Mouse (Mus musculus): ENCODE measurements at regions not wholly inside any gene's neighbourhood (a gene's known extent, or its start where the extent isn't known, plus 50 kb on each side); places are given as distances from the start of the nearest gene placed in this dataset.
"Not testable (repeated sequence)": the region's sequence is repeated elsewhere in the genome, so short reads cannot be mapped to it uniquely, and the experiment has no call there.

DNA sequence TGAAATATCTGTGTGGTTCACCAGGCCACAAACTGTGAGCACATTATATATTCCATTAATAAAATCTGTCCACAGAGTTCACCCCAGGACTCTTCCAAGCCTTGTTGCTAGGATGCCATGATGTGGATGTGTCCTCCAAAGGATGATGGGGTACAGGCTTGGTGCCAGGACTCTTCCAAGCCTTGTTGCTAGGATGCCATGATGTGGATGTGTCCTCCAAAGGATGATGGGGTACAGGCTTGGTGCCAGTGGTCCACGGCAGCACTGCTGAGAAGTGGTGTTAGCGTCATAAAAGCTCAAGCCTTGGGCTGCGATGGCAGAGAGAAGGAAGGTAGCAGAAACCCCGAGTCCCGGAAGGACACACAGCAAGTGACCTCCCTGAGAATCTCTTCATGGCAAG is 153.4 kb downstream of the Srek1 start:
- not testable (repeated sequence) for DNase-seq (ENCODE audit: low spot score)

DNA sequence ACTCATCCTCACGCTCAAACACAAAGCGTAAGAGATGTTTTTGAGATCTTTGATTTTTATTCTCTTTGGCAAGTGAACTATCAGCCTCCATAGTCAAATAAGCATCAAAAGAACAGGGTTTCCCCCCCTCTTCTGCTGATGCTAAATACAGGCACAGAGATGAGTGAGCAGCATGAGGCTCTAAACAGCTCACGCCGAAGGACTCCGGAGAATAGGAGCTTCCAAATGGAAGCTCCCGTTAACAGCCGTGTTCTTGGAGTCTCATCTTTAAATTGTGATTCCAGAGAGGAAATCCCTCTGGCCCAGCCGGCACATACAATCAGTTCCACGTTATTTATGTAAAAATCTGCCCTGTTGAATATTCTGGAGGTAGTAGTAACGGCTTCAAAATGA is 161.1 kb downstream of the Srek1 start:
- no peak for DNase-seq (ENCODE audit: low spot score)

DNA sequence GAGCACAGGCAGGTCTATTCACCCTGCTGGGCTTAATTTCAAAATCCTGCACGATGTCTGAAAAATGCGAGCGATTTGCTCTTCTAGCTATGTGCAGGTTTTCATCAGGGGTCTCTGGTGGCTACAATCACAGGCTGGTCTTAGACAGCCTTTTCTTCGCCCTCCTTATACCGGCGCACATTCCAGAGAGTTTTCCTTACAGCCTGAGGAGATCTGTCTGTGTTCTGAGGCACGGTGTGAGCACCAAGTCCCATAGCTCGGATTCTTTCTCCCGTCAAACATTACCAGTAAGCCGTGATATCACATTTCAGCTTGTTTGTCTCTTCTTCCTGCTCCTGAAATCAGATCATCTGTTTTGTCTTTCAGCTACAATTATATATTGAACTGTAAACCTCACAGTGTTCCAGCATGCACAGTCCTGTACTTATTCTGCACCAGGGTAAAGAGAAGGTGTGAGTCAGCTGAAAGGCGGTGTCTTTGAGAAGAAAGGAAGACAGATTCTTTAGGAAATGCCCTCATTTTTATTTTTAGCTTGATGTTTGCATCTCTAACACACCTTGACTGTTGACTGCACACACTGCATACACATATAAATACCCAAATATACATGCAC is 161.6 kb downstream of the Srek1 start:
- no peak for DNase-seq (ENCODE audit: low spot score)

DNA sequence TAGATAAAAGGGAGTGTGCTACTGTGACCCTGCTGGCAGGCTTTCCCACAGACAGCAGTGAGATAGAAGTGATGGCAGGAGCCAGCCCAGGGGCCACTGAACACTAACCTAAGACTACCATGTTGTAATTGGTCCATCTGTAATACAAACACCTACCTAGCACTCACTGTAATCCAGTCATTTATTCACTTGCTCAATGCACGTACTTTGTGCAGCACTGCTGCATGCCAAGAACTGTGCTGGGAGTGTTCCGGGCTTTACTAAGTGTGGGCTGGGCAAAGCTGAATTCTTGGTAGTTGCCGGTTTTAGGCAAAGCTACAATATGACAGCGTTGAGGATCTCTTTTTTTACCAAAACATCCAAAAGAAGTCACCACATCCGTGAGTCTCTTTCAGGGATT is 172.1 kb downstream of the Srek1 start:
- DNase-seq (ENCODE audit: low spot score), result no peak

DNA sequence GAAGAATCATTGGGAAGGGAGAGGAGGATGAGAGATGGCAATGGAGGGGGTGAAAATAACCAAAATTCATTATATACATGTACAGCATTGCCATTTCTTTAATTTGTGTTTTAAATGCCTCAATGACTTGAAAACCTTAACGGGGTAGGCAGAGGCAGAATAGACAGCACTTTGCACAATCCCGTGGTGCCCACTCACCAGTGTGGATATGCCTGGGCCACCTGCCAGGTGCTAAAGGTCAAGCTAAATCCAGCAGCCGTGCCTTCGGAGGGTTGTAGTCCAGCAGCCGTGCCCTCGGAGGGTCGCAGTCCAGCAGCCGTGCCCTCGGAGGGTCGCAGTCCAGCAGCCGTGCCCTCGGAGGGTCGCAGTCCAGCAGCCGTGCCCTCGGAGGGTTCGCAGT is 182.0 kb downstream of the Srek1 start:
- no peak for DNase-seq (ENCODE audit: low spot score)

DNA sequence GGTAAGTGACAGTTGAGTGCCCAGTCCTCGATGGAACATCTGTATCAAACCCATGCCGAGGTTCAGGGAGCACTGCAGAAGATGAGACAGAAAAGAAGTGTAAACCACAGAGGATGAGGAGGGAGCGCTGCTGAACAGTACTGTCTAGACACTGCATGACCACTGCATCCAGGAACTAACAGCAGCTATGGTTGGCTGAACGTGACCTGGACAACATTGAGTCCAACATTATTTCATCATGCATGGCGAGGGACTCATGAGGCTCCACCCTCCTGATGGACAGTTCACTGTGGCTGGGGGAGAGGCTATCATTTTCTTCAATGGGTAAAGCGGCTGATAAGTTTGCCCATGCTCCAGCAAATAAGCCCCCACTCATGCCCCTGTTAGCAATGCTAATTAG is 182.5 kb downstream of the Srek1 start:
- no peak for DNase-seq (ENCODE audit: low spot score)

DNA sequence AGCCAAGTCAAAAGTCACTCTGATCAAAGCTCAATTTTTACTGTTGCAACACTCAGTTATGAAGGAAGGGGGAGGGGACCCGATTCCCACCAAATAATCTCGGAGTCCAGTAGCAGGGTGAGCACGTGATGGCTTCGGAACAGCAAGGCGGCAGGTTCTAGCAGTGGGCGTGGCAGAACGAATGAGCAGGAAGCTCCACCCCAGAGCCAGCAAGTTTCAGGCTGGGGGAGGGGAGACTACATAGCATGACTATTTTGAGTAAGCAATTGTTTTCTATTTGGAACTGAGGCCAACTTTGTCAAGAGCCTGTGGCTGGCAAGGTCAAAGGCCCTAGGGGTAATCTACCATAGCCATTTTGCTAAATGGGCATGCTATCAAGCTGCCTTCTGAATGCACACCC is 183.0 kb downstream of the Srek1 start:
- not testable (repeated sequence) for DNase-seq (ENCODE audit: low spot score)

DNA sequence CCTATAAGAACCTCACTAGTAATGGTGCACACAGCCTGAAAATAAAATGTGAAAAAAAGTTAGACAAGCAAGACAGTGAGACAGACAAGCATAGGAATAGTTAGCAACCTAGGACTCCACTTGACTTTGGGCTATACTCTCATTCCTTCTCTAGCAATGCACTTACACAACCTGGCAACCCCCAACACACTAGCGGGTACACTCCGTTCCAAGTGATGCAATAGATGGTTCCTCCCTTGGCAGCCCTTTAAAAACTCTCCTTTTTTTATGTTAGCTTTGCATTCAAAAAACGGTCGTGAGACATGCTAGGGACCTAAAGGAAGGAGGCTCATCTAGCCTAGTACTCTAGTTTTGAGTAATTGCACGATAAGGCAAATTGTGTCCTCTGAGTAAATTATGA is 184.8 kb downstream of the Srek1 start:
- no peak for DNase-seq (ENCODE audit: low spot score)

DNA sequence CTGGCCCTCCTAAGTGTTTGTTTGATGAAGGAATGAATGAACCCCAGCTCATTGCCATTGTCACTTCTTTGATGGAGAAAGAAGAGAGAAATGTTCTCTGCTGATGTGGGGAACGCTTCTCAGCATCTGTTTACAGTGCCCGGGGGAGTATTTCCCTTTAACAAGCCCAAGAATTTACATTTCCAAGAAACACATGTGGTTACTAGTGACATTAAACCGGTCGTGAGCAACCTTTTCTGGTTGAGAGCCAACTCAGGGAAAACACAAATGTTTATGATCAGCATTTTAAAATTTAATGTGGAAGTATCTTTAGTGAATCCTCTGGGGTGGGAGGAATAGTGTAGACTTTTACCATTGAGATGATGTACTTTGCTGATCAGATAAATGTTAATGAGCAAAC is 197.6 kb downstream of the Srek1 start:
- no peak for DNase-seq (ENCODE audit: low spot score)

DNA sequence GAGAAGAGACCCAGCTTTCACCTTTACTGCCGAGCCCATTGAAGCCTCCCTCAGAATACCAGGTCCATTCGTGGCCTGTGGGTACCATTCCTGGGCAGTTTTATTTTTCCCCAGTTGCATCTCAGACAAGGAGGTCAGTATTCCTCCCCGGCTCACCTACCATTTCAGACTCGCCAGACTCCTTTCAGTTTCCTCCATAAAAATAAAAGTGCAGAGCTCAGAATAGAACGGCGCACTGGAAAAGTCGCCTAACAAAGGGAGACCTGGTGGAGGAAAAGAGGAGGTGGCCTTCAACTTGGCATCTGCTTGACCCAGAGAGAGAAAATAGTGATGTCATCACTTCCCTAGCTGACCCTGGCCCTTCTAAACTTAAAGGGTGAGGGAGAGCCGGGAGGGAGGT is 209.7 kb downstream of the Srek1 start:
- DNase-seq (ENCODE audit: low spot score), result no peak

DNA sequence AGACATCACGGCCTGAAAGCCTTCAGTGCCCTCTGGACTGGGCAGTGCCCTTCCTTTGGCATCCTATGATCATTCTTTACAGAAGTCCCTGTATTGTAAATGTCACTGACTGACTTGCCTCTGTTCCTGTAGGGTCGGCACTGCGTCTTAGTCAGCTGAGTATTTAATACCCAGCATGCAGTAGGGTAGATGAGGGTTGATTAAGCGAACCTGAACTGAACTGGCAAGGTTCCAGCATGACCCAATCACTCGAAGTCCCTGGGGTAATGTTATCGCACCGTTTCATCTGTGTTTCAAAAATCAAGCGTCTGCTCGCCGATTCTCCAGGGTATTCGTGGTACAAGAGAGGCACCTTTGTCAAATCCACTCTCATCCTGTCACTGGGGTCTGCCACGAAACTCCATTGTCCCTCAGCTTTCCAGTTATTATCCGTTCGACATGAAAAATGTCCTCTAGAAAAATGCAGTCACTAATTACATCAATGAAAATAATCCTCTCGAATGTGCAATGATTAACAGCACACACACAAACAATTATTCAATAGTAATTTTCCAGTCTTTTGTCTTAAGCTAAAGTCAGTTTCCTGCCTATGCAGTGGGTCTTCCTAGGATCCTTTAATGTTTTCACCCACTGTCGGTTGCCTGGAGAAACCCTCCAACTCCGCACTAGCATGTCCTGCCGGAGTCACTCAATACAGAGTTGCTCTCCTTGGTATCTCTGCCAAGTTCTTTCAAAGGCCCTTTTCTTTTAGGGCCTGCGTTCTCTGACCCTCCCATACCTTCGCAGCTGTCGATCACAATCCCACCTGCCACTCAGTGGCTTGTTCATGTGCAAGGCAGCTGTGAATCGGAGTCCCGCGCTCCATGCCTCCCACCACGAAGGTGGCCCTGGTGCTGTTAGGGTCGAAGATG is 212.4 kb downstream of the Srek1 start:
- DNase-seq (ENCODE audit: low spot score), result no peak

DNA sequence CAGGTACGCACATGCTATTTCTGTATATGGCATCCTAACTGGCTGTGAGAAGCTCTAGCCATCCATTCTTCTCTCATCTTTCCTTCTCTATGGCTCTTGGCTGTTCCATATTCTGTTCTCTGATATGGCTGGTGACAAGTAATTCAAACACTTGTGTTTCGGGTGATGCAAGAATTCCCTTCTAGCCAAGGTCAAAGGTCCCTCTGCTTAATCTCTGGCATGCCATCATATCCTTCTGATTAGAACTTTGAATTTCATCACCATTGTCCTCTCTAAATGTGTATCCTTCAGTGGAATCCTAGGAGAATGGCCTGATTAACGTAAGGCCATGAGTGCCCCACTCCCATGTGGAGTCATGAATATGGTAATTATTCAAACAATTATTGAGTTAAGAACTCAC is 215.5 kb downstream of the Srek1 start:
- DNase-seq (ENCODE audit: low spot score), result no peak

DNA sequence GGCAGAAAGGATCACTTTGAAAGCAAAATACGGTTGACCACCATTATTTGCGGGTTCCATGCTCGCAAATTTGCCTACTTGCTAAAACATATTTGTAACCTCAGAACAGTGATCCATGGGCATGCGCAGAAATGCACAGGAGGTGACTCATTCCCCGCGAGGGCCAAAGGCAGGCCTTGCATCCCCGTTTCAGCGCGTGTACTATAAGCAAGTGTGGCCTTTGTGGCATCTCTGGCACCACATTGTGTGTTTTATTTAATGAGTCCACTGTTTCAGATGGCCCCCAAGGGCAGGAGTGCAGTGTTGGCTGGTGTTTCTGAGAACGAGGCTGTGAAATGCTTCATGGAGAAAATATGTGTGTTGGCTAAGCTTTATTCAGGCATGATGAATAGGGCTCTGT is 205.3 kb upstream of the Mast4 start:
- DNase-seq (ENCODE audit: low spot score), result no peak

DNA sequence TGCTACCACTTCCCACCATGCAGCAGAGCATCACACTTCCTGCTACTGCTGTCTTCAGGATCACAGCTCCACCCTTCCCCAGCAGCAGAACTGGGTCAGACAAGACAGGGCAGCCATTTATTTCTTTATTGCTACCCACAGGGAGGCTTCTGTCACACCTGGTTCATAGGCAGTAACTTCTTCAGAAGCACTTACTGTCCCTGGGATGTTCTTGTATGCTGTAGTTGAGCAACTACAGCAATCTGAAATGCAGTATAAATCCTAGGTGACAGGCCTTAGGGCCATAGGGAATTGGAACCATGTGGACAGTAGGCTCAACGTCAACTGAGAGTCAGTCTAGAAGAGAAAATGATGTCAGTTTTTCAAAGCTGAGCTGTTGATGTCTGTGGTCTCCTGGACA is 179.5 kb upstream of the Mast4 start:
- DNase-seq (ENCODE audit: low spot score), result no peak

DNA sequence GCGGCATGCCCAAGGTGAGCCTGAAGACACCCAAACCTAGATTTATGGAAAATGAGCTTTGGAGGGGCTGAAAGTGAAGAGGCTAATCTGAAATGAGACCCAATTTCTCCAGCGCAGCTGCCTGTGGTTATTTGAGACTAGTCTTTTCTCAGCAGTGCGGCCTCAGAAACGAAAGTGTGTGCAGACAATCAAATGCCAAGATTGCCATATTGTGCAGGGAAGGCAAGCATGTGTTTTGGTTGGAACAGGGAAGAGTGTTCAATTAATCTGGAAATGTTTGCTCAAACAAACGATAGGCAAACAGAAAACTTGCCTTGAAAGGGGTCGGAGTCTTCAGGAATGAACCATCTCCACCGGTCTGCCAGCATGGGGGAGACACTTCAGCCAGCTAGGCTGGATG is 178.2 kb upstream of the Mast4 start:
- no peak for DNase-seq (ENCODE audit: low spot score)

DNA sequence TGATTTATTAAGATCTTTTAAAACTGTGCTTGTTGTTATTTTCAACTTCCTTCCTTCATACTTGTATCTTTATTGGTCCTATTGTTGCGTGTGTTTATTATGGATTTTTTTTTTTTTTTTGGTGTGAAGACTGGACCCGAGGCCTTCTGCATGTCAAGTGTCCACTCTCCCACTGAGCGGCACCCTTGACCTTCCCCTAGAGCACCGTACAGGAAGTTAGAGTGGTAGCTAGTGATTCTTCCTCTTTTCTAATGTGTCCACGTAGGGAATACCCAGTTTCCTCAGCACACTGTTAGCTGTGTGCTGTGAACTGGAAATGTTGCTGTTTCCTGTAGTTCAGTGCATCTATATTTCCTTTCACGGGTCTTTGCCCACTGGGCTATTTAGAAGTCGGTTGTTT is 170.7 kb upstream of the Mast4 start:
- no peak for DNase-seq (ENCODE audit: low spot score)

DNA sequence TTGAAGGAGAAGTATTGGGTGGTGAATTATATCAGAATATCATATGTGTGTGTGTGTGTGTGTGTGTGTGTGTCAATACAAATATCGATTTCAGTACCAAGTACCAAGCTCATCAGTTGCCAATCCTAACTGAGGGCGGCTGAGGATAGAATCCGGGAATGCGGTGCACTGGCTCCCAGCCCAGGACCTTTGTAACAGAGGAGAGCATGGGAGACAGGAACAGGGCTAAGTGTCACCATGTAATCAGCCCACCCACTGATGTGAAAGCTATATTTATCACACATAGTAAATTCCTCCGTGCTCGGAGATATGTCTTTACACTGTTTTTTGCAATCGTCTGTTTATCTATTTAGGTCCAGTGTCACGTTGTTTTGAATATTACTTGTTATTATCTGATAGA is 165.1 kb upstream of the Mast4 start:
- DNase-seq (ENCODE audit: low spot score), result peak; percentile 50

DNA sequence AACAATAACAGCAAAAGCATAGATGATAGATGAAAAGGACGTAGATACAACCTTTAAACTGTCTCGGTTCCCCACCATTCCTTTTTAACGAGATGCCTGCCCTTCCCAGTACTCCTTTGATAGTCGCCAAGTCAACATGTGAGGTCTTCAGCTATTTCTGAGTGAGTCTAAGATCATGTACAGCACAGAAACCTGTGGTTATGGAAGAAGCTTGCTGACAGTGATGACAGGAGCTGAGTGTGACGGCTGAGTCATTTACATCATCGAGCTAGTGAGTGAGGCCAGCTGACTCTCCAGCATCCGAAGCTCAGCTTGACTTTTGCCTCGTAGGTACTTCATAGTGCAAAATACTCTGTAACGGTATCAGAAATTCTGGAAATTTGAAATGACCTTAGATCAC is 160.1 kb upstream of the Mast4 start:
- DNase-seq (ENCODE audit: low spot score), result no peak

DNA sequence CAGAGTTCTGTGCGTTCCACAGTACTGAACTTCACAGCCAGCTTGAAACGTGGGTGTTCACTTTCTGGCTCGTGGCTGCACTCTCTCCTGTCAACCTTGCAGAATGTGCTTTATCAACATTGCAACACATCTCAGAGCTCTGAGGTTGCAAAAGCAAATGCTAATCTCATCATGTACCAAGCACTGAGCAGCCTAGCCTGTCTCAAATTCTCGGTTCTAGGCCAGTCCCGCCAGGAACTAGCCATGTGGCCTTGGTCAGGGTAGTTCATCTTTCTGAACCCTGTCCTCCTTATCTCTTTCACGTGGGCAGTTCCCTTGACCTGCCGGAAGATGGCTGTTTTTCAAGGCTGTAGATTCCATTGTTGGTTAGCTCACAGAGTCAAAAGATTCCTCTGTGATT is 159.3 kb upstream of the Mast4 start:
- no peak for DNase-seq (ENCODE audit: low spot score)

DNA sequence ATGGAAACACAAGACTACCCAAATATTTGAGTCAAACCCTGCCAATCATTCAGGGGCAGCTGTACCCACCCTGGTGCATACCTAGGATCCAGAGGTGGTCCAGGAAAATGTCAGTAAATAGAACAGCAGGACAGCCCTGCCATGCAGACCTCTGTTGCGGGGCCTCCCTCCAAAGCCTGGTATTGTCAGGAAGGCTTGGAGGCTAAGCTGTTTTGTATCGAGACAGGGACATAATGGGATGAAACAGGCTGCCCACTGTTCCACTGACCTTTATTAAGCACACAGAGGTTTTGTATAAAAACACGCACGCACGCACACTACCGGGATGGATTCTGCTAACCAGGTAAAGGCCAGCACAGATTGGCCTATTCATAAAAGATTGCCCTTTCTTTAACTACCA is 155.8 kb upstream of the Mast4 start:
- no peak for DNase-seq (ENCODE audit: low spot score)

DNA sequence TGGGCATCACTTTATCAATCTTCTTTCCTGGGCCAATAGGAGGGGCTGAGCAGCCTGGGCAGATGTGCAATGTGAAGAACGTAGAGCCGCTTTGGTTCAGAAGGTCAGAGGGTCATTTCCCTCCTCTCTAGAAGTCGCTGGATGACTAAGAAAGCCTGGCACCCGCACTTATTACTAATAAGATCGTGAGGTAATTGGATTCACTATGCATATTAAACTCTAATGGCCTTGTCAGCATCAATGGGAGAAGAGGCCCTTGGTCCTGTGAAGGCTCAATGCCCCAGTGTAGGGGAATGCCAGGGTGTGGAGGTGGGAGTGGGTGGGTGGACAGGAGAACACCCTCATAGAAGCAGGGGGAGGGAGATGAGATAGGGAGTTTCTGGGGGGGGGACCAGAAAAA is 149.8 kb upstream of the Mast4 start:
- no peak for DNase-seq (ENCODE audit: low spot score)

DNA sequence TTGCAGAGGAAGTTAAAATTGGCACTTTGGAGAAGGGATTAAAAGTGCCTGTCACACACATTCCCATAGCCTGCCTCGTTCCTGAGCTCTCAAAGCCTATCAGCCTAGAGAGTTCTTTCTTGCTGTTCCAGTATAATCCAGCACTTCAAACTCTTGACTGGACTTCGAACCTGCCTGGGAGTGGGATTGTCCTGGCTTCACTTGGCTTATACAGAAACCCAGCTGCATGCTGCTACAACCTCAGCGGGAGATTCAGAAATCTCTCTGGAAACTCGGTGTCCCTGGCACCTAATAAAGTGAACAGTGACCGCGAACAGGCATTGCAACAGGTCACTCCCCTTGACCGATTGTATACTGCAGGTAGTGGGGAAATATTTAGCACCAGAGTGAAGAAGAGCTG is 149.1 kb upstream of the Mast4 start:
- no peak for DNase-seq (ENCODE audit: low spot score)

DNA sequence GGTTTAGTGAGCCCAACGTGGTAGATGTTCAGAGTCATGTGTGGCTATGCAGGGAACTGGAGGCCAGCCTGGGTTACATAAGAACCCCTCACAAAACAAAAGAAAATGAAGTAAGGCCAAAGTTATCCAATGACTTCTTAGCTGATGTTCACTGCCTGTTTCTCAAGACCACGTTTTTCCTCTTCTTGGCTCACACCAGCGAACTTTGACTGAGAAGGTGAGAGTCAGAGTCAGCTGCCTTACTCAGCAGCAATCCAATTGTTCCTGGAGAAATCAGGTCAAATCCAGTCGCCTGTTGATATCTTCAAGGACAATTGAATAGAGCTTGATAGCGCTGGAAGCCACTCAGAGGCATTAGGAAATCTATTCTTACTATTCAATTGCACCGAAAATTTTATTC is 142.0 kb upstream of the Mast4 start:
- no peak for DNase-seq (ENCODE audit: low spot score)

DNA sequence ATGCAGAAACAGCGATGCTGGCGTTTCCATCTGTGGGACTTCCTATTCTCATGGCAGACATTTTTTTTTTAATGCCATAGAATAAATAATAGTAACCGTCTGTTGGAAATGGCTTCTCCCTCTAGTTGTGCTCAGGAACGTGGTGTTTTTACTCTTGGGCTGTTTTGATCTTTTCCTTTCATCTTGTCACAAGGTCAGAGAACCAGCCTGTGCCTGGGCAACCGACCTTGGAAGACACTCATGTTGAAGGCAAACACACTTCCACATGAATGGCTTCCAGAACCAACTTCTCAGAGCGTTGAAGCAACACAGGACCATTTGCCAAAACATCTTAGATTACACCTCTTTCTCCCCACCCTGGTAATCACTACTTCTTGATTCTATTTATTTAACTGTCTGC is 137.9 kb upstream of the Mast4 start:
- DNase-seq (ENCODE audit: low spot score), result no peak
